Mouse (Mus musculus): ENCODE results near the gene Edil3. TPM values are rescaled to one million over a fixed set of nuclear protein-coding genes. Genes with fewer than 3 reads are reported as not detected.

Edil3 gene
- polyA plus RNA-seq (2011; ENCODE audit: insufficient read depth, insufficient read length, low replicate concordance, missing spikeins): 0.60 TPM in 1 of 2 replicates, not detected in the other

DNA sequence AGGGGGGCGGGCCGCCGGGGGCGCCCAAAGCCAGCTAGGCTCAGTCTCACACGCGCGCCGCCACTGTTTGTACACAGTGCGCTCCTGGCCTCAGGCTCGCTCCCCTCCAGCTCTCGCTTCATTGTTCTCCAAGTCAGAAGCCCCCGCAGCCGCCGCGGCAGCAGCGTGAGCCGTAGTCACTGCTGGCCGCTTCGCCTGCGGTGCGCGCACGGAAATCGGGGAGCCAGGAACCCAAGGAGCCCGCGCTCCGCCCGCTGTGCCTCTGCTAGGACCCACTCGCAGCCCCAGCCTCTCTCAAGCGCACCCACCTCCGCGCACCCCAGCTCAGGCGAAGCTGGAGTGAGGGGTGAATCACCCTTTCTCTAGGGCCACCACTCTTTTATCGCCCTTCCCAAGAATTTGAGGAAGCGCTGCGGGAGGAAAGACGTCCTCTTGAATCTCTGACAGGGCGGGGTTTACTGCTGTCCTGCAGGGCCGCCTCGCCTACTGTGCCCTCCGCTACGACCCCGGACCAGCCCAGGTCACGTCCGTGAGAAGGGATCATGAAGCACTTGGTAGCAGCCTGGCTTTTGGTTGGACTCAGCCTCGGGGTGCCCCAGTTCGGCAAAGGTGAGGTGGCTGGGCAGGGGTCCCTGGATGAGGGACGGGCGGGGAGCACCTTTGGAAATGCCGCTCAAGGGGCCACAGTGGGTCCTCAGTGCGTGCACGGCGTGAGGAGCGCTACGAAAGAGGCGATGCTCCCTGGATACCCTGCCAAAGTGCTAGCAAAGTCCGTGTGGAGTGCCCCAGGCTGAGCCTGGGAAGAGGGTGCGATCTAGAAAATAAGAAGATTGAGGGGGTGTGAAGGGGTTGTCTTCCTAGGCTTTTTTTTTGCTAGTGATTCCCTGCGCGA lies at the start of gene Edil3:
Gene Edil3, plus strand, starts transcription at position 33 of the 892 bp plus-strand sequence.
- 2% methylated on average over 54 of the region's 60 CpGs for WGBS
- no peak within 1 kb of the TSS for H3K4me3 ChIP-seq (replicated peaks; ENCODE audit: control insufficient read depth, low read depth, low read length)
- H3K27ac ChIP-seq (ENCODE audit: control insufficient read depth, insufficient read depth, low read depth, low read length, poor library complexity): no peak within 1 kb of the TSS
- no peaks in the 10 kb centered on the region for H3K4me1 ChIP-seq (ENCODE audit: control insufficient read depth, insufficient read depth, low read length)
- TF ChIP-seq CTCF (IDR thresholded peaks at IDR 0.05; ENCODE audit: control insufficient read depth, insufficient read depth, low read length) (no peak), POLR2A (IDR thresholded peaks at IDR 0.05; ENCODE audit: borderline replicate concordance, control insufficient read depth, low read depth, low read length) (no peak)

DNA sequence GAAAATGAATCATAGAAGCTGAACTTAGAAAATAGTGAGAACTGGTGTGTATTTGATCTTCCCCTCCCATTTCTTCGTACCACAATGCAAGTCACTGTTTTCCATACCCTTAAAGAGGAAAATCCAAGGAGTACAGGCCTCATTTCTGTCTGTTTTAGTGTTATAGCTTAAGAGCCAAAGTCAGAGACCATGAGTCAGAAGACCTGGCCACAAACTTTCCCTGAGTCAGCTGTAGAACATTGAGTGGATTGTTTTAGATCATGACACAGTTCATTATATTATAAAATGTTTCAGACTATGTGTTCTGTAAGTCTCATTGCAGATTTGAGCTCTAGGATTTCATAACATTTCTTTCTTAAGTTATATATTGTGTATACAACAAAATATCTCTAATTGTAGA lies 22.1 kb upstream of the Edil3 start:
- no peak overlapping the region for H3K4me3 ChIP-seq (replicated peaks; ENCODE audit: control insufficient read depth, low read depth, low read length)
- H3K27ac ChIP-seq (ENCODE audit: control insufficient read depth, insufficient read depth, low read depth, low read length, poor library complexity): no peak overlapping the region
- 71% methylated on average over 1 of the region's 1 CpGs for WGBS
- no peak for TF ChIP-seq CTCF (IDR thresholded peaks at IDR 0.05; ENCODE audit: control insufficient read depth, insufficient read depth, low read length)
- TF ChIP-seq POLR2A (IDR thresholded peaks at IDR 0.05; ENCODE audit: borderline replicate concordance, control insufficient read depth, low read depth, low read length): no peak
- no peaks in the 10 kb centered on the region for H3K4me1 ChIP-seq (ENCODE audit: control insufficient read depth, insufficient read depth, low read length)

DNA sequence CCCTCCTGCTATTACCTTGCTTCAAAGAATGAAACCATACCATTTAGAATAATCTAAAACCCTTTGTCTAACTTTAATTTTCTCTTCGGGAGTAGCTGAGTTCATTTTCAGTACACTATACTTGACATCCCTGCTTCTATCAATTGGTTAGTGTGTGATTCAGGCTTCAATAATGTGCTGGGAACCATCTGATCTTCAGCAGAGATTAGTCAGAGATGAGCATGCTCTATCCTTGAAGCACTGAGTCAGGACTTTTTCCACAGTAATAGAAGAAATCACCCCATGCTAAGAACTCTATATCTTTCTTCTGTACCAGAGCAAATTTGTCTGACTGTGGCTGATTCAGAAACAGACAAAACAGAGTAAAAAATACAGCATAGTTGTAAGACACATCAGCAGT lies 20.3 kb upstream of the Edil3 start:
- WGBS: 82% methylated on average over 1 of the region's 1 CpGs
- TF ChIP-seq CTCF (IDR thresholded peaks at IDR 0.05; ENCODE audit: control insufficient read depth, insufficient read depth, low read length) (no peak), POLR2A (IDR thresholded peaks at IDR 0.05; ENCODE audit: borderline replicate concordance, control insufficient read depth, low read depth, low read length) (no peak)
- Histone ChIP-seq H3K4me3 (replicated peaks; ENCODE audit: control insufficient read depth, low read depth, low read length) (no peak overlapping the region), H3K4me1 (ENCODE audit: control insufficient read depth, insufficient read depth, low read length) (no peaks in the 10 kb centered on the region), H3K27ac (ENCODE audit: control insufficient read depth, insufficient read depth, low read depth, low read length, poor library complexity) (no peak overlapping the region)

DNA sequence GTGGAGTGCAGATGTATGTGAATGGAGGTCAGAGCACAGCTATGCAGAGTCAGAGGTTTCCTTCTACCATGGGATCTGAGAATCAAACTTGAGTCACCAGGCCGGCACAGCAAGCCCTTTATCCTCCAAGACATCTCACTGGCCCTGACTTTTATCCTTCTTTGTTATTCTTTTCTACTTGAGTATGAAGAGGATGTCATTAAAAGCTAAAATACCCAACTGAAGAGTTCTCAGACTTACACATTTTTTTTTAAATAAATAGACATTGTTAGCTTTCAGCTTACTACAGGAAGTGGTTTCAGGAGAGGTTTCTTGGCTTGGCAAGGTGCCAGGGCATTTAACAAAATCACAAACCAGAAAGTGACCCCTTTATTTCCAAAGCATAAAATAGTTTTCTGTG lies 15.4 kb upstream of the Edil3 start:
- 6% methylated on average over 1 of the region's 1 CpGs for WGBS
- no peak overlapping the region for H3K27ac ChIP-seq (ENCODE audit: control insufficient read depth, insufficient read depth, low read depth, low read length, poor library complexity)
- H3K4me3 ChIP-seq (replicated peaks; ENCODE audit: control insufficient read depth, low read depth, low read length): no peak overlapping the region
- no peak for TF ChIP-seq CTCF (IDR thresholded peaks at IDR 0.05; ENCODE audit: control insufficient read depth, insufficient read depth, low read length)
- TF ChIP-seq POLR2A (IDR thresholded peaks at IDR 0.05; ENCODE audit: borderline replicate concordance, control insufficient read depth, low read depth, low read length): no peak
- no peaks in the 10 kb centered on the region for H3K4me1 ChIP-seq (ENCODE audit: control insufficient read depth, insufficient read depth, low read length)

DNA sequence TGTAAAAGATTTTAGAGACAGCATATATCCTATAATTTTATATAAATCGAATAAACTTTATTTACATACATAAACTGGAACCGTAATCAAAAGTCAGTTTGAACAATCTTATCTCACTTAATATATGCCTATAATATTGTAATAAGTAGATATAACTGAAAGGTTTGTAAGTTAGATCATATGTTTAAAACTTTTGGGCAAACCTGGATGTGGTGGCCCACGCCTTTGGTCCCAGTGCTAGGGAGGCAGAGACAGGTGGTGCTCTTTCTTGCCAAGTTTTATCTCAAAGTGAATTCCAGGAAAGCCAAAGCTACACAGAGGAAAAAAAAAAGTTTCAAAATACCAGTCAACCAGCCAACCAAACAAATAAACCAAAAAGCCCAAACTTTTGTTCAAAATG lies 15.0 kb upstream of the Edil3 start:
- Histone ChIP-seq H3K4me1 (ENCODE audit: control insufficient read depth, insufficient read depth, low read length) (no peaks in the 10 kb centered on the region), H3K27ac (ENCODE audit: control insufficient read depth, insufficient read depth, low read depth, low read length, poor library complexity) (no peak overlapping the region), H3K4me3 (replicated peaks; ENCODE audit: control insufficient read depth, low read depth, low read length) (no peak overlapping the region)
- WGBS: 71% methylated on average over 3 of the region's 3 CpGs
- TF ChIP-seq POLR2A (IDR thresholded peaks at IDR 0.05; ENCODE audit: borderline replicate concordance, control insufficient read depth, low read depth, low read length): no peak
- TF ChIP-seq CTCF (IDR thresholded peaks at IDR 0.05; ENCODE audit: control insufficient read depth, insufficient read depth, low read length): no peak

DNA sequence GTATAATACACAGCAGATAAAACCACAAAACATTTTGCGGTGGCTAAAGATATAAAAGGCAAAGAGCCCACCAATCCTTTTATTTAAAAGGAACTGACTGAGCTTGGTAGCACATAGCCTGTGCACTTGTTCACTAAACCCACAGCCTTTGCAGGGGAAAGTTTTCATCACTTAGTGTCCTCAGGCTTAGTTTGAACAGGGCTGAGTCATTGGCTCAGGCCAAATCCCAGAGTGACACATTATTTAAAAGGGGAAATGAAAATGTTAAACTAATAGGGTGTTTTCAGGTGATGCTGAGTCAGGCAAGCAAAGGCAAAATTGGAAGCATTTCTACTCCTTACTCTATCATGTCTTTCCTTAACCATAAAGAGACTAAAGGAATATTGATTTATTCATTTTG lies 11.2 kb upstream of the Edil3 start:
- Histone ChIP-seq H3K4me3 (replicated peaks; ENCODE audit: control insufficient read depth, low read depth, low read length) (no peak overlapping the region), H3K27ac (ENCODE audit: control insufficient read depth, insufficient read depth, low read depth, low read length, poor library complexity) (no peak overlapping the region), H3K4me1 (ENCODE audit: control insufficient read depth, insufficient read depth, low read length) (no peaks in the 10 kb centered on the region)
- 86% methylated on average over 1 of the region's 1 CpGs for WGBS
- TF ChIP-seq CTCF (IDR thresholded peaks at IDR 0.05; ENCODE audit: control insufficient read depth, insufficient read depth, low read length) (no peak), POLR2A (IDR thresholded peaks at IDR 0.05; ENCODE audit: borderline replicate concordance, control insufficient read depth, low read depth, low read length) (no peak)

DNA sequence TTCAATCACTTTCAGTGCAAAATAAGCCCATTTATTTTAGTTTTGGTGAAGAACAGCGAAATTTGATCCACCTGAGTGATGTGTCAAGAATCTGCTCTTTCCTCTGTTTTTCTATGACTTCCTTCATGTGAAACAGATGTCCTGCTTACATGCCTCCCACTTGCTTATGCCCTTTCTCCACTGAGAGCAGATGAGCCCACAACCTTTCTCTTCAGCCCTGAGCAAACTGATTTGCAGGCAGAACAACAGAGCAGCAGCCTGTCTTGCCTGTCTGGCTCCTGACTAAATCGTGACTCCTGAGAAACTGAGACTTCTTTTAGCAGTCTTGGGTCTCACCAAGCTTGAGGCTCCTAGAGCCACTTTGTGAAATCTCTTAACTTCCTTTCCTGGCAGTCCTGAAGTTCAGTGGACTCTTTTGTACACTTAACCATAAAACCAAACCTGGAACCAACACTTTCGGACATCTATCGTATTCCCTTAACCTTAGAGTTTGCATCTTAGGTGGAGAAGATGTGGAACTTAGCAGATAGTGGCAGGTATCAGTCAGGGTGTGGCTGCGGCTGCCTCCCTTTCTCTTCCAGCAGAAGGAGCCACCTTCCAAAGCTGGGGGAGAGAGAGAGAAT lies 475 bp upstream of the Edil3 start:
- TF ChIP-seq POLR2A (IDR thresholded peaks at IDR 0.05; ENCODE audit: borderline replicate concordance, control insufficient read depth, low read depth, low read length) (no peak), CTCF (IDR thresholded peaks at IDR 0.05; ENCODE audit: control insufficient read depth, insufficient read depth, low read length) (no peak)
- H3K4me3 ChIP-seq (replicated peaks; ENCODE audit: control insufficient read depth, low read depth, low read length): no peak overlapping the region
- 20% methylated on average over 5 of the region's 5 CpGs for WGBS

DNA sequence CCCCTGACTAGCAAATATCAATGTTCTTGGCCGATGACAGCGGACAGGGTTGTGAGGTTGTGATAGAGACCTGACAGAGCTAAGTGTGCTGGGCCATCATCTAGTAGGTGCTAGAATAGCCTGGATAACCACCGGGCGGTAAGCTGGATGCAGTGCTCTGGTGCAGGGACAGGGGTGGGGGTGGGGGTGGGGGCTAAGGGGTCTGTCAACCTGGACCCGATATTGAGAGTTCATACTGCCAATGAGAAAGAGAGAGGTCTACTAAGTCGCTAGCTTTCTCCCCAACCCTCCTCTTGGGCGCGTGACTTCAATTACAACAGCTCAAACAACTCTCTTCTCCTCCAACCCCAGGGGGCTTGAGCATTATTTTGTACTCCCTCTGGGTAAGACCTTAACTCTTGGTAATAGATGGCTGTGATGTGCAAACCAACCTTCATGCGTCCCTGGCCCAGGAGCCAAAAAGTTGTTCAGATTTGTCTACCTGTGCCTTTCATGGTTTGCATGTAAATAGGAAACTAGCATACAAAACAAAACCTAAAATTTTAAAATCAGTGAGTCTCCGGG lies 1.1 kb downstream of the Edil3 start:
- 10% methylated on average over 10 of the region's 10 CpGs for WGBS
- no peak overlapping the region for H3K27ac ChIP-seq (ENCODE audit: control insufficient read depth, insufficient read depth, low read depth, low read length, poor library complexity)
- H3K4me3 ChIP-seq (replicated peaks; ENCODE audit: control insufficient read depth, low read depth, low read length): no peak overlapping the region
- no peaks in the 10 kb centered on the region for H3K4me1 ChIP-seq (ENCODE audit: control insufficient read depth, insufficient read depth, low read length)
- TF ChIP-seq CTCF (IDR thresholded peaks at IDR 0.05; ENCODE audit: control insufficient read depth, insufficient read depth, low read length) (no peak), POLR2A (IDR thresholded peaks at IDR 0.05; ENCODE audit: borderline replicate concordance, control insufficient read depth, low read depth, low read length) (no peak)

More for the DNA sequence above, 475 bp upstream of the Edil3 start:
- Histone ChIP-seq H3K27ac (ENCODE audit: control insufficient read depth, insufficient read depth, low read depth, low read length, poor library complexity) (no peak overlapping the region), H3K4me1 (ENCODE audit: control insufficient read depth, insufficient read depth, low read length) (no peaks in the 10 kb centered on the region)
